19 mouse cellular contexts compared by ENCODE assay signal in the genomic region with DNA sequence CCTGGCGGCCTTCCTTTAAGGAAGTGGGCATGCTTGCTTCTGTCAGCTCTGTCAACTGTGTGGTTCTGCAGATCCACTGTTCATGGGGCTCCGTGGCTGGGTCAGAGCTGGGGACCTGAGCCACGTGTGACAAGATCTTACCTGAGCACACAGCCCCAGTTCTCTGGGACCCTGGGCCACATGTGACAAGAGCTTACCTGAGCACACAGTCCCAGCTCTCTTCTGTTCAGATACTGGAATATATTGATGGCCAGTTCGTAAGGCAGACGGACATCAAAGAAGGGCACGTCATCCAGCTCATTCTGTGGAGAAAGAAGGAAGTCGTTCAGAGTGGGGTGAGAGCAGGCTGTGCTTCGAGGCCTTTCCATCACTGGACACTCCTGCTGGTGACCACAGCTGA. TPM values are rescaled to one million over a fixed set of nuclear protein-coding genes. Genes with fewer than 3 reads are reported as not detected.
"Had no signal": no experiment of that assay in that cellular context is flagged by ENCODE, and none has a peak within 500 bp of the region (broad histone marks: within the 10 kb centered on the region; RNA-seq: fewer than 3 reads in every experiment).

No protein-coding gene starts in this region.

- ATAC-seq: liver, embryonic 12.5 days; midbrain, embryonic 15.5 days had no signal

- H3K9ac ChIP-seq: limb, embryonic 13.5 days; liver, embryonic 12.5 days; liver, embryonic 15.5 days; lung, embryonic 15.5 days; midbrain, embryonic 15.5 days had no signal

- DNase-seq: layer of hippocampus, adult 9-11 months; liver; lung, adult 18-20 months; lung, postnatal 10 days; lung, postnatal 36 days; thymus, adult 18-20 months; thymus, postnatal 36 days had no signal

- H3K9me3 ChIP-seq: limb, embryonic 10.5 days; limb, embryonic 13.5 days; liver, embryonic 12.5 days; liver, embryonic 15.5 days; lung, embryonic 15.5 days; megakaryocyte, embryonic 14.5 days; midbrain, embryonic 10.5 days; midbrain, embryonic 15.5 days had no signal

- H3K27ac ChIP-seq: limb, embryonic 10.5 days; limb, embryonic 13.5 days; liver, embryonic 12.5 days; liver, embryonic 15.5 days; lung, embryonic 15.5 days; midbrain, embryonic 10.5 days; midbrain, embryonic 15.5 days had no signal

- H3K4me3 ChIP-seq: layer of hippocampus, adult 2 months; limb, embryonic 10.5 days; limb, embryonic 13.5 days; liver, embryonic 12.5 days; liver, embryonic 15.5 days; lung, embryonic 15.5 days; megakaryocyte, embryonic 14.5 days; midbrain, embryonic 10.5 days; midbrain, embryonic 15.5 days had no signal

- H3K27me3 ChIP-seq: limb, embryonic 13.5 days; liver, embryonic 12.5 days; liver, embryonic 15.5 days; lung, embryonic 15.5 days; megakaryocyte, embryonic 14.5 days; midbrain, embryonic 15.5 days had no signal

- H3K4me2 ChIP-seq: limb, embryonic 13.5 days; liver, embryonic 12.5 days; liver, embryonic 15.5 days; lung, embryonic 15.5 days; midbrain, embryonic 15.5 days had no signal

RNA-seq across cellular contexts. Expression of a gene that starts 22.0 kb away (rescaled TPM):
- polyA plus RNA-seq: large intestine, adult 2 months; liver, embryonic 15.5 days; small intestine, adult 2 months; spleen, adult 2 months had no signal
